Mouse (Mus musculus) spleen, adult 2 months (tissue): ENCODE data around the gene Kmt2e. TPM values are rescaled to one million over a fixed set of nuclear protein-coding genes. Genes with fewer than 3 reads are reported as not detected.

ENCODE experiments used
- DNase-seq, 2 experiments: peaks; one replicate each; pipeline versions ENCODE4 v3.0.0 to v3.0.0-alpha.2; 2012 to 2021; ENCODE audit warnings: low spot score in 2 of 2, low read depth in 1 of 2
- H3K27ac ChIP-seq: fragments of 200-500 bp; 2 replicates; pipeline ENCODE4 v1.5.1; 2012; ENCODE audit warnings: low read length, inconsistent platforms; ENCODE audit not compliant: insufficient read depth
- H3K27me3 ChIP-seq: fragments of 200-500 bp; 2 replicates; pipeline ENCODE4 v1.6.1; 2012; ENCODE audit warnings: mild to moderate bottlenecking, moderate library complexity, low read length, inconsistent platforms; ENCODE audit not compliant: control insufficient read depth, insufficient read depth
- H3K36me3 ChIP-seq: fragments of 200-500 bp; 2 replicates; pipeline ENCODE4 v1.6.1; 2012; ENCODE audit warnings: mild to moderate bottlenecking, low read length, inconsistent platforms; ENCODE audit not compliant: control insufficient read depth, insufficient read depth
- H3K4me1 ChIP-seq: fragments of 200-500 bp; 2 replicates; pipeline ENCODE4 v1.6.1; 2011; ENCODE audit warnings: inconsistent platforms; ENCODE audit not compliant: control insufficient read depth, insufficient read depth, insufficient read length
- H3K4me3 ChIP-seq: fragments of 200-500 bp; 2 replicates; pipeline ENCODE4 v1.5.1; 2011; ENCODE audit warnings: mild to moderate bottlenecking, inconsistent platforms; ENCODE audit not compliant: insufficient read depth, insufficient read length; ENCODE audit errors: extremely low read depth
- CTCF ChIP-seq: fragments of 200-500 bp; IDR thresholded peaks from 2 replicates; pipeline ENCODE4 v1.5.1; 2011; ENCODE audit warnings: mild to moderate bottlenecking, inconsistent platforms; ENCODE audit not compliant: insufficient read depth, insufficient read length, insufficient replicate concordance; ENCODE audit errors: extremely low read depth
- POLR2A ChIP-seq: fragments of 200-500 bp; IDR thresholded peaks from 2 replicates; pipeline ENCODE4 v1.6.1; 2011; ENCODE audit warnings: low read depth, low read length, inconsistent platforms
- WGBS: fragments of 180-500 bp; shearing (Covaris S2); methylation state at CpG from one replicate; pipeline ENCODE4 v1.1.7; 2018; 5-methylcytosine and 5-hydroxymethylcytosine counted together
- polyA plus RNA-seq: library from polyadenylated mRNA; depleted of rRNA; stranded (reverse); fragments of >200 nt; gene quantifications from 2 replicates; pipeline ENCODE4 v1.2.3, GENCODE M21; 2012

Kmt2e gene
- polyA plus RNA-seq, 1 experiment: 25.3 TPM

DNA sequence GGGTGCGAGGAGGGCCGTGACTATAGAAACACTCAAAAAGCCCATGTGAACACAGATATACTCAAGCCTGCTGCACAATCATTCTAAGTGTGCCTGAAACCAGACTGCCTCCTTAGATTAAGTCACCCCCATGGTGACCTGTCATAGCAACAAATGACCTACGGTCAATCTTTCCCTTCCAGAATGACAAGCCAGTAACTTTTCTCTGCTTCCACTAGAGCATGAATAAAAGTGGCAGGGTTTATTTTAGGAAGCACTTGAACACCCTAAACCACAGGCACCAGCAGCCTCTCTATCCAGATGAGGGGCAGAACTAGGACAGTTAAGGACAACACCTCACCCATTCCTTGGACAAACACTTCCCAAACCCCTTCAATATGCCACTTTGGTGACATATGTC lies 85.4 kb downstream of the Kmt2e start:
- TF ChIP-seq CTCF (no peak), POLR2A (no peak)
- peaks cover 17% of the 10 kb centered on the region for H3K36me3 ChIP-seq
- H3K4me3 ChIP-seq: no peak overlapping the region
- DNase-seq: no peak
- no peaks in the 10 kb centered on the region for H3K27me3 ChIP-seq
- WGBS: 94% methylated on average over 3 of the region's 3 CpGs
- no peaks in the 10 kb centered on the region for H3K4me1 ChIP-seq
- no peak overlapping the region for H3K27ac ChIP-seq

- peaks cover 22% of the 10 kb centered on the region for H3K36me3 ChIP-seq
- DNase-seq: no peak
- no peaks in the 10 kb centered on the region for H3K4me1 ChIP-seq
- 82% methylated on average over 1 of the region's 1 CpGs for WGBS
- H3K27me3 ChIP-seq: no peaks in the 10 kb centered on the region
- no peak overlapping the region for H3K4me3 ChIP-seq
- no peak for TF ChIP-seq POLR2A
- TF ChIP-seq CTCF: no peak
- H3K27ac ChIP-seq: no peak overlapping the region
Observed at GRCm38 (mm10) chr5:23521645-23522044, 87.4 kb downstream of the Kmt2e start.

GRCm38 (mm10) chr5:23523936-23524335 lies 89.7 kb downstream of the Kmt2e start:
- 91% methylated on average over 3 of the region's 3 CpGs for WGBS
- TF ChIP-seq CTCF (no peak), POLR2A (no peak)

DNA sequence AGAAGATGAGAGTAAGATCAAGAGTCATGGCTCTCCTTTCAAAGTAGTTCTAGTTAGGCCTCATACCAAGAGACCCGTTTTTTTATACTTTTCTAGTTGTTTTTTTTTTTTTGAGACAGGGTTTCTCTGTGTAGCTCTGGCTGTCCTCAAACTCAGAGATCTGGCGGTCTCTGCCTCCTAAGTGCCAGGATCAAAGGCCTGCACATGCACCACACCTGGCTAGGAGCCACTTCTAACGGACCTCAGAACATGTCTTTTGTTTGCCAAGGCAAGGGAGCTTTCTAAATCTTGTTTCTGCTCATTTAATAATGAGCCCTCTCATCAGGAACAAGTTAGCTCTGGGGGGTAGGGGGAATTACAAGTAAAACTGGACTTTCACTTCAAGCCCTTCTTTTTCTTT lies 90.4 kb downstream of the Kmt2e start:
- Histone ChIP-seq H3K27me3 (no peaks in the 10 kb centered on the region), H3K4me1 (no peaks in the 10 kb centered on the region), H3K36me3 (peaks cover 15% of the 10 kb centered on the region), H3K4me3 (no peak overlapping the region), H3K27ac (no peak overlapping the region)
- 65% methylated on average over 3 of the region's 3 CpGs for WGBS
- no peak for TF ChIP-seq CTCF
- no peak for TF ChIP-seq POLR2A
- DNase-seq: no peak

More at GRCm38 (mm10) chr5:23523936-23524335, 89.7 kb downstream of the Kmt2e start:
- no peaks in the 10 kb centered on the region for H3K27me3 ChIP-seq
- no peak overlapping the region for H3K4me3 ChIP-seq
- no peak overlapping the region for H3K27ac ChIP-seq
- no peak for DNase-seq
- H3K4me1 ChIP-seq: no peaks in the 10 kb centered on the region
- peaks cover 15% of the 10 kb centered on the region for H3K36me3 ChIP-seq

GRCm38 (mm10) chr5:23531100-23531499 lies 96.9 kb downstream of the Kmt2e start:
- Histone ChIP-seq H3K4me1 (no peaks in the 10 kb centered on the region), H3K36me3 (peaks cover 6% of the 10 kb centered on the region; the same call in 1 of the 2 replicates), H3K4me3 (no peak overlapping the region), H3K27me3 (no peaks in the 10 kb centered on the region), H3K27ac (no peak overlapping the region)
- no peak for TF ChIP-seq CTCF
- no peak for TF ChIP-seq POLR2A
- 94% methylated on average over 6 of the region's 6 CpGs for WGBS
- no peak for DNase-seq

GRCm38 (mm10) chr5:23531541-23532096 lies 97.4 kb downstream of the Kmt2e start:
- WGBS: 88% methylated on average over 7 of the region's 7 CpGs
- TF ChIP-seq CTCF (no peak), POLR2A (no peak)
- H3K4me1 ChIP-seq: no peaks in the 10 kb centered on the region
- no peak overlapping the region for H3K4me3 ChIP-seq
- H3K27ac ChIP-seq: no peak overlapping the region
- DNase-seq: no peak
- peaks cover 6% of the 10 kb centered on the region; the same call in 1 of the 2 replicates for H3K36me3 ChIP-seq
- H3K27me3 ChIP-seq: no peaks in the 10 kb centered on the region

DNA sequence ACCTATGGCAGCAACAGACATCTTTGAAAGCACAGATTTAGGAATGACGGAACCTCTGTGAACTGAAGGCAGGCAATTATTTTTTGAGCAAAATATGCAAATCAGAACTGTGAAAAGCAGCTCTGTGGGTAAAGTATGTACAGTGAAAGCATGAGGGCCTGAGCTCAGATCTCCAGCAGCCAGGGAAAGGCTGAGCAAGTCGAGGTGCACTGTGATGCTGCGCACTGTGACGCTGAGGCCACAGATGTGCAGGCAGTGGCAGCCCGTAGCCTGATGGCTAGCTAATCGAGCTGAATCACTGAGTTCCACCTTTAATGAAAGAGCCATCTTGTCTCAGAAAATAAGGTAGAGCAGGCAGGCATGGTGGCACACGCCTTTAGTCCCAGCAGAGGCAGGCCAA lies 101.5 kb downstream of the Kmt2e start:
- no peaks in the 10 kb centered on the region for H3K4me1 ChIP-seq
- H3K27me3 ChIP-seq: no peaks in the 10 kb centered on the region
- WGBS: 92% methylated on average over 7 of the region's 7 CpGs
- peaks cover 10% of the 10 kb centered on the region for H3K36me3 ChIP-seq
- TF ChIP-seq POLR2A (no peak), CTCF (no peak)
- no peak overlapping the region for H3K4me3 ChIP-seq
- H3K27ac ChIP-seq: no peak overlapping the region
- DNase-seq: no peak
